Mouse (Mus musculus): ENCODE measurements around the gene Gna12.

GRCm38 (mm10) chr5:140732195-140732594 lies 98.0 kb downstream of the Gna12 start:
- TF ChIP-seq POLR2A (IDR thresholded peaks at IDR 0.05; ENCODE audit: extremely low read depth, insufficient read depth, low read length) (no peak), CTCF (IDR thresholded peaks at IDR 0.05; ENCODE audit: extremely low read depth, insufficient read depth, low read length) (peak; percentile 20; the same call in 1 of the 2 replicates)

All from cortical plate, adult 2 months (tissue).